Mouse (Mus musculus) gastrocnemius, adult 18-20 months (tissue): ENCODE results near the gene Bach2. TPM values are rescaled to one million over a fixed set of nuclear protein-coding genes. Genes with fewer than 3 reads are reported as not detected.

Experiments
- DNase-seq: peaks from one replicate; pipeline ENCODE4 v3.0.0; 2021; ENCODE audit warnings: low spot score
- total RNA-seq, 2 experiments: library from RNA; stranded (reverse); gene quantifications; 2 replicates each; pipeline ENCODE4 v1.2.3; 2021

Bach2 gene
- total RNA-seq, 2 experiments from 2014 or later: 2.6 to 3.4 TPM

DNA sequence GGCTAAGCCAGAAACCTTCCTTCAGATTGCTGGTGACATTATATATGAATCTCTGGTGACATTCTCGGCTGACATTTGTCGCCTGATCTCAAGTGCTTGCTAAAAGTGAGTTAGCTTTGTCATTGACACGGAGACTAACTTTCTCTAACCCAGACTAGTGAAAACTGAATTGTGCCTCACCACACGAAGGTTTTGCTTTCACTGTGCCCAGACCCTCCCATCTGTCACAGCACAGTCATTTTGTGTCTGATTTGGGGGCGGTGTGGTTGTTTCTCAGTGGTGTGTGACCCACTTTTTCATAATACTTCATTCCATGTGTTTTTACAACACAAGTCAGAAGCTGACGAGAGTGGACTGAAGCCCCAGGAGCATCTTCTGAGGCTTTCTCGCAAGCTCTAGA lies 185.8 kb downstream of the Bach2 start:
- no peak for DNase-seq

DNA sequence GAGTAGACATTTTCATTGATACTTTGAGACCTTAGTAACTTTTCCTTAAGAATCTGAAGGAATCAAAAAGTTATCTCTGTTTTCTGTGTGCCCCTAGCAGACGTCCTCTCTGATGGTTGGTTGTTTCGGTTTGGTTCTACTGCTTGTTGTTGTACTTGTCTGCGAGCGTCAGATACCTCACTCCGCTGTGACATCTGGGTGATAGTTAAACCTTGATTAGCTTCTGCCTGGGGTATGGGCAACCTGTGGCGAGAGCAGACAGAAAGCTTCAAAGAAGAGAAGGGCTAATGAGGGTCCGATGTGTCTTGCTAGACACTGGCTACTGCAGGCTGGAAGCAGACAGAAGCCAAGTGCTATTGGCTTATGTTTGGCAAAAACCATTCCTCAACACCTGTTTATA lies 186.5 kb downstream of the Bach2 start:
- no peak for DNase-seq

DNA sequence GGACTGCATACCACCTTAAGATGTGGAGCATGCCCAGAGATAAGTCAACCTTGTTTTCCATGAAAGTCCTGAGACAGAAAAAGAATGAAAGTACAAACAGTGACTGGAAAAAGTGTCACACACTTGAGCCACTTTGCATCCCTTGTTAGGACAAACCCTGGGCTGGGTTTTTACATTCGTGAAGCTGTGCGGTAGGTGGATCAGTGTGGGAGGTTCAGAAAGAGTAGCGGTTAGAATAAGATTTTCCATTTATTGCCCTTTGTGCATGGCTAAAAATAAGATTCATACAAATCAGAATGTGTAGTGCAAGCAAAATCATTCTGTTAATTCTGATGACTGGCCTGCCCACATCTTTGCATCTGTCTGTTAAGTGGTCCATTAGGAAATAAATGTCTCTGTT lies 187.0 kb downstream of the Bach2 start:
- no peak for DNase-seq

DNA sequence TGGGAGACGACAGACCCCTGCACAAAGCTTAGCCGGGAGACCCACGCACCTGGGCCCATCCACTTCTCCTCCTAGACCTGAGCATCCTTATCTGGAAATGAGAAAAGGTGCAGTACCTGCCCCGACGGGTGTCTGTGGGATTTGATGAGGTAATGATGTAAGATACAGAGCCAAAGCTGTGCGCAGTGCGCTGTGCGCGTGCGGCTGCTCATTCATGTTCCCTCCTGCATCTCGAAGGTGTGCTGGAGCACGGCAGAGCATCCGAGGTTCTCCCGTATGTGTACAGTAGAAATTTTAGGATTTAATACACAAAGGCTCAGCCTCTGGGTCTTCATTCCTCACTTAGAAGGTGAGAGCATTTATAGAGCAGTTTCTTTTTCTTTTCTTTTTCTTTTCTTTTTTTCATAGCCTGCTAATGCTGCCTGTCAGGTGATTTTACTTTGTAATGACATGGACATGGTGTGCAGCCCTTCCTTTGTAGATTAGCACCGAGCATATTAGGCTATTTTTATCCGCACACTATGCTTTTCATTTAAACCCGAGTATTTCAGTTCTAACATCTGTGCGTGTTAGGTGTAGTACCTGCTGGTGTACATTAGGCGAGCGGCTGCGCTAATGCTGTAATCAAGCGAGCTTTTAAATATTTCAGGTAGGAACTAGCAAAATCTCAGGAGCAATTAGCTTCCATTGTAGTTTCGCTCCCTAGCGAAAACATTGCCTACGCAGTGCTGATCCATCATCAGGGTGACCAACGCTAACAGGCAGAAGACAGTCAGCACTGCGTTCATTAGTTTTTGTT lies 188.4 kb downstream of the Bach2 start:
- DNase-seq: no peak

DNA sequence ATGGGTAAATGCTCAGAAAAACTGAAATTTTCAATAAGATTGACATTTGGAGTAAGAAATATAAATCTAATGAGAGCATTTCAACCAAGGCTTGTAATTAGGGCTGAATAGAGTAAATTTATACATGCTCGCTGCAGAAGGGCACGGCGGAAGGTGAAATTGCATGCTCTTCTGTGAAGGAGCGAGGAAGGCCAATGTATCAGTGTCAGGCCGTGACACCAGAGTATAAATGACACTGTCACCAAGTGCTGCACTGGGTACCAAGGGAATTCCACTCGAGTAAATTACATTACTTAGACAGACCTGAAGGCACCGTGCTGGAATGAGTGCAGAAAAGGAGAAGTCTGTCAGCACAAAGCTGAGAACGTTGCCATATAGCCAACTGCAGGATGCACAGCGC lies 190.1 kb downstream of the Bach2 start:
- DNase-seq: no peak

DNA sequence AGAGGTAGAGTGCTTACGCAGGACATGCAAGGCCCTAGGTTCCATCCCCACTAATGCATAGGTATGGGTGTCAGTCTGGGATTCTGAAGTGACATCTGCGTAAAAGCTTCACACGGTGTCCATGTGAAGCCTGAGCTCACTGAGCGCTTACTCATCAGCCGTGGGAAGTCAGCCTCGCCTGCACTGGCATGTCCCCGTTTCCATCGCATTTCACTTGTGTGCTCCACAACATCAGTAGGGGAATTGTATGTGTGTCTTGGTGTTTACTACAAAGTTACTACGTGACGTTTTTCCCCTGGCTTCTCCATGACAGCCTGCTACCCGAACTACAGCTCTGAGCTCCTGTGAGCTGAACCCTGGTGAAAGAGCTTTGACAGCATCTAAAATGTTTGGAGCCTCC lies 191.5 kb downstream of the Bach2 start:
- no peak for DNase-seq

DNA sequence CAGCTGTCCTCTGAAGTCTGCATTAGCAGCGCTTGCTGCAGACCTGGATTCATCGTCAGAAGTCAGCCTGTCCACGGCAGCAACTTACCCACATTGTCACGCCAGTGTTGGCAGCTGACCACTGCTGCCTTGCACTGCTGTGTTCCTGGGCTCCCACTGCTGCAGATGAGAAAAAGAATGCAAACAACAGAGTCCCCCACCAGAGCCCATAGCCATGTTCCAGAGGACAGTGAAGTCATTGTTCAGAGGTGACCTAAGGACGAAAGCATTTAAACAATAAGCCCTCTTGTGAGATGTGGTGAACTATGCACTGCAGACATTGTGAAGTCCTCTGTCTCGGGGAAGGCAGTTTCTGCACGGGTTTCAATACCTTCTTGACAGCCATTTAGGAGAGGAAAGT lies 192.4 kb downstream of the Bach2 start:
- DNase-seq: no peak

DNA sequence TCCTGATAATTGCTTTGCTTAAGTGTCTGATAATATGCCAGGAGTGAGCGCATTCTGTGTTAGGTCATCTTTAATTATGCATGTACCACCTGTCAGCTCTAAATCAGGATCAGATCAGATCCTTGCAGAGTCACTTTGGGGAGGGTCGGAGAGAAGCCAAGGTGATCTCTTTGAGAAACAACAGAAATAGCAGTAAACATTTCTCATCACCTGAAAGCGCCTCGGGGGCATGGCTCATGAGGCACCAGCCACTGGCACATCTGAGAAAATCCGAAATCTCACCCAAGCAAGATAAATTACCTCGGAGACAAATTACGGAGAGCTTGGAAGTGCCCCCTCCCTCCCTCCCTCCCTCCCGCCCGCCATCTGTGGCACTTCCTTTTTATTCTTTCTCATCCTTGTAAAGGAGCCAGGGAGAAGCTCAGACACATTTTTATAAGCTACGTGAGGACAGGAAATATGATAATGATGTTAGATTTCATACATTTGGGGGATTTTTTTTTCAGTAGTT lies 193.7 kb downstream of the Bach2 start:
- peak; percentile 16 for DNase-seq

DNA sequence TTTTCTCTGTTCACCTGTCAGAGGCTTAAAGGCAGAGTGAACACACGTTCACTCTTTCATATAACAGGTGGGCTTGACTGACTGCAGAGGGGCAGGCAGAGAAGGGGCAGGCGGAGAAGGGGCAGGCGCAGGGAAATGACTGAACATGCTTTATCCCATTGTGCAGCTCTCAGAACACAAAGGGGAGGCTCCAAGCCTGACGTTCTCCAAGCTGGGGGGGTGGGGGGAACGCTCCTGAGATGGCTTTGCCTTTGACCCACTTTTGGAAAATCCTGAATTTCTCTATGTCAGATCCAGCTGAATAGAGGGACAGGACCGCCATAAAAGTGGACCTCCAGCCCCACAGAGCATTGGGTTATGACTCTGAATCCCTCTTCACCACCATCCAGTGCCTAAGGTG lies 194.3 kb downstream of the Bach2 start:
- no peak for DNase-seq

DNA sequence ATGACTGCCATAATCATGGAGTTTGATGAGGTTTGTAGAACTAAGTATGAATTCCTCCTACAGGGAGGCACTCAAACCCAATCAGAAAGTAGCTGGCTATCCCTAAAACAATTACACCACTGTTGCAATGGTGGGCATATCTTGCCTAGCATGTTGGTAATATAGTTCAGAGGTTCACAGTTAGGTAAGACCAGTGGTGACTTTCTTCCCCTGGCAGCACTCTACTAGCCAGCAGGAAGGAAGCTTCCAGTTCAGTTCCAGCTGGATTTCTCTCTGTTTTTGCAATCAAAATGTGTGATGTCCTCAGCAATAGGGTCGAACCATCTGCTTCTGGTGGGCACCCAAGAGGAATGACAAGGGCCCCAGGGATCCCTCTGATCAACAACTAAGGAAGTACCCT lies 196.0 kb downstream of the Bach2 start:
- DNase-seq: no peak

DNA sequence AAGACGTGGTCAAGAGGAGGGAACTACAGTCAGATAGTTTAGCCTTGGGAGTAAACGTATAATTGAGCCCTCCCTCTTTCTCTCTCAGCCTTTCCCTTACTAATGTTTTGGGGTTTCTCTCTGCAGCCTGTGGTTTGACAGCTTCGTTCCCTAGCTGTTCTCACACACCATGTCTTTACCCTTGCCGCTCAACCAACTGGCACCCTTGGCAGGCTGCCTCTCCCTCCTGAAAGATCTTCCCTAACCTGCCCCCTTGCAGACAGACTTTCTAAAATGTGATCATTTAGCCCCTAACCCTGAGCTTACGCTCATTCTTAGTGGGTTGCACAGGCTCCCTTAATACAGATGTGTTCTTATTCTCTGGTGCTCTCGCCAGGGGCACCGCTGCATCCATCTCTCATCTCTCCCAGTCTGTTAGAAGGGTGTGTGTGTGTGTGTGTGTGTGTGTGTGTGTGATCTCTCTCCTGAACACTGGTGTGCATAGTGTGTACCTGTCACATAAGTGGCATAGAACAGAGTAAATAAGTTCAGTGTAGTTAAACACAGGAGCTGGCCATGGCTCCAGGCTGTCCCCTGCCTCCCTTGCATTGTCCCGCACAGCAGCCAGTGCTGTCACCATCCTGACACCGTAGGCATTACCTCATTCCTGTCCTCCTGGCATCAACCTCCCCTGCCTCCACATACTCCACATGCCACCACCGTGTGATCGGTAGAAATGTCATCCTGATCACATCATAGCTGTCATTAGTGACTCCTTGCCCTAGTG lies 201.6 kb downstream of the Bach2 start:
- no peak for DNase-seq

DNA sequence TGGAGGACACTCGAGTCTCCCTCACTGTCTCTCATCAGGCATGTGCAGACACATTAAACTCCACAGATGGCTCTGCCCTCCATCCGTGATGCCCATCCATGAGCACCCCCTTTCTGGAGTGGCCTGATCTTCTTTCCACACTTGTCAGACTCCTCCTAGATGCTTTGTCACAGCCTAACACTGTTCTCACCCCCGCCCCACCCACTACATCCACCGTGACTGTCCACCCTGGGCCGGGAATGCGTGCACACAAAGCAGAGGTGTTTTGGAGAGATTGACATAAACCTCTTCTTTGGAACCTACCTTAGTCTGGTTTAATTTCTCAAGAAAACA lies 202.1 kb downstream of the Bach2 start:
- no peak for DNase-seq

DNA sequence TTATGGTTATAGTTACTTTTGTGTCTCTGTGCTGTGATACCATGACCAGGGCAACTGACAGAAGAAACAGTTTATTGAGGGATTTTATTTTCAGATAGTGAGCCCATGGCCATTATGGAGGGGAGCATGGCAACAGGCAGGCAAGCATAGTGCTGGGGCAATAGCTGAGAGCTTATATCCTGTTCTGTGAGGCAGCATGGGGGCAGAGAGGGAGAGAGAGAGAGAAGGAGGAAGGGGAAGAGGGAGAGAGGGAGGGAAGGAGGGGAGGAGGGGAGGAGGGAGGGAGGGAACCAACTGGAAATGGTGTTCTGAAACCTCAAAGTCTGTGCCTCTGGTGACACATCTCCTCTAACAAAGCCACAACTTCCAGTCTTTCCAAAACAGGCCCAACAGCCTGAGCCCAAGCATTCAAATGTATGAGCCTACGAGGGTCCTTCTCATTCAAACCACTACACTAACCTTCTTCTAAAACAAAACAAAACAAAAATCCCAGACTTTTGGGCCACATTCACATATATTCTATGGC lies 206.1 kb downstream of the Bach2 start:
- DNase-seq: no peak

DNA sequence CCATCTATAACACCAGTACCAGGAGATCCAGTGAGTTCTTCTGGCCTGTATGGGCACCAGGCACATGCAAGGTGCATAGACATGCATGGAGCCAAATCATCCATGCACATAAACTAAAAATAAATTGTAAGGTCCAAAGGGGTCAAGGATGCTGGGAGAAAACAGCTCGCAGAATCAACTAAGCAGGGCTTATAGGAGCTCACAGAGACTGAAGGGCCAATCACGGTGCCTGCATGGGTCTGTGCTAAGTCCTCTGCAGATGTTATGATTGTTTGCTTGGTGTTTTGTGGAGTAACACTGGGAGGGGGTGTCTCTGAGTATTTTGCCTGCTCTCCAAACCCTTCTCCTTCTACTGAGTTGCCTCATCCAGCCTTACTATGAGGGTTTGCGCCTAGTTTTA lies 209.2 kb downstream of the Bach2 start:
- no peak for DNase-seq

DNA sequence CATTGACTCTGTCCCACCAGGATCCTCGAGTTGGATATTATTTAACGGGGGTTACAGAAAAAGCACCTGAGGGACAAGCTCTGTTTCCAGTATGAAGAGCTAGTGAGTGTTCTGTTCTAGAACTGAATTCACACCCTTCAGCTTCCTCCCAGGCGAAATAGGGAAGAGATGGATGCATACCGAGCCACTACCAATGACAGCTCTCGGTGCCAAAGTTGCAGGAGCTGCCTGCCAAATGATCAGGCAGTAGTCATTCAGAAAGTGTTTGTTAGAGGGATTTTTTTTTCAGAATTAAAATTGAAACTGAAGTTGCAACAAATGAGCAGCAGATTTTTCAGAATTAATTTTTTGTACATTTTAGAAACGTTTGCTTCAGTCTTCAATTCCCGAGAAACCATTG lies 223.4 kb downstream of the Bach2 start:
- DNase-seq: no peak

DNA sequence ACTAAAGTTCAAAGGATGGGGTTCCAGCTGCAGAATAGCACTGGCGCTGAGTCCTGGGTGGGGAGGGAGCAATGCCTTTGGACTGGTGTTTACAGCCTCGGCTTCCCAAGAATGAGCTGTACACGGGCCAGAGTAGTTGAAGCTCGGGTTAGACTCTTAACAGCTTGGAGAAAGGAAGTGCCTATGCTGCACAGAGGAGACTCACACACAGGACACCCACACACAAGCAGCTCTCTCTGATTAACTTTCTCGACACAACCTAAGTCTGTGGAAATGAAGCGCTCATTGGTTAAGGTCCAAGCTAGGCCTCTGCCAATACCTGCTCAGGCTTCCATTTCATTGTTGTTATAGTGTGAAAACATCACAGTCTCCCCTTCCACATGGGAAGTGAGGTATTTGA lies 224.5 kb downstream of the Bach2 start:
- DNase-seq: no peak

DNA sequence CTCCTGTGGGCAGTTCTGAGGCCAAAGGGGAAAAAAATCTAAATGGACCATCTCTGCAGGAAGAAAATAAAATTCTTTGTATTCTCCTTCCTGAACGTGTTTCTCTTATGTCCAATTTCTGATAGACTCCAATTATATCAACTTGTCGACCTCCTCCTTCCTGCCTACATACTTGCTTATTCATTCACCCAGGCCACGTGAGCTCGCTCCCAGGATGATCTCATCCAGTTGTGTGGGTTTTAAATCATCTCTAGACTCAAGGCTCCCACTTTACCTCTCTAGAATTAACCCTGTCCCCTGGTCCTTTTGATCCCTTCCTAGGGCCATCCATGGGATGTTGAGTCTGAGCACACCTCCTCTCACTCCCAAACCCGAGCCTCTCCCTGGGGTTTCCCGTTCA lies 225.9 kb downstream of the Bach2 start:
- no peak for DNase-seq

DNA sequence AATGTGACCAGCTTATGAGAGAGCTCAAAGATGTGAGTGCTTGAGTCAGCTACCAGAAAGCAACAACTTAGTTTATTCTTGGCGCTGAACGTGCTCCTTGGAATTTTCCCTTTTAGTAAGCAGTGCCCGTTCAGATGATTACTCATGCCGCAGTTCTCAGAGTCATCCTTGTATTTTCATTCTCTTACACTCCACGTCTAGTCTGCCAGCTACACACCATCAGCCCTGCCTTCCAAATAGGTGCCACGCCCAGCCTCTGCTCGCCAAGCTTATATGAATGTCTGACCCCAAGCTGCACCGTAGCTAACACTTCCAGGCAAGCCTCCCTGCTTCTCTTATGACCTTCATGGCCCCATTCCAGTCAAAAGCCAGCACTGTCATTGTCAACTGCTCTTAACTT lies 227.4 kb downstream of the Bach2 start:
- DNase-seq: peak; percentile 7

DNA sequence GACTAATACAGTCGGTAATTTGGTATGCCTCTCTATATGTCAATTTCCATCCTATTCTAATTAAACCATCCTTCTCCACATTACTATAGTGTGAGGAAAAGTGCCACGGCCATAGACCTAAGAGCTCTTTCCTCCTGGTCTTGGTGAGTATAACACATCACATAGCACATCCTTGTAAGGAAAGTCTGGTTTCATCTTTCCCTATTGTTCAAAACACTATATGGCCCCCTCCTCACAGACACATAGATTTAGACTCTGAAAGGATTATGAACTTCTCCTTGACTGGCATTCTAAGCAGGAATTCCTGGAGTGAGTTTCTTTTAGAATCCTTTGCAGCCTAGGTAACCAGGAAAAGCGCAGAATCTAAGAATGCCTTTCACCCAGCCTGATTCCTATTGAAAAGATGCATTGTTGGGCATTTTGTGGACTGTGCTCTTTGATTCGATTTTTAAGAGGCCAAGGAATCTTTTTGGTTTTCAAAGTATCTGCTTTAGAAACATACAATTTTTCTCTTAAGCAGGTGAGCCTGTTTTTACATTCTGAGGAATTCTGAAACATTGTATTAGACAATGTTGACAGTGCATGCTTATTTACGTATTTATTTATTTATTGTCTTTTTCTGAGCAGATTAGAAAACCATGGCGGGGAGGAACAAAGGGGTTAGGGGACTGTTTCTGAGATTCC lies 239.5 kb downstream of the Bach2 start:
- no peak for DNase-seq

DNA sequence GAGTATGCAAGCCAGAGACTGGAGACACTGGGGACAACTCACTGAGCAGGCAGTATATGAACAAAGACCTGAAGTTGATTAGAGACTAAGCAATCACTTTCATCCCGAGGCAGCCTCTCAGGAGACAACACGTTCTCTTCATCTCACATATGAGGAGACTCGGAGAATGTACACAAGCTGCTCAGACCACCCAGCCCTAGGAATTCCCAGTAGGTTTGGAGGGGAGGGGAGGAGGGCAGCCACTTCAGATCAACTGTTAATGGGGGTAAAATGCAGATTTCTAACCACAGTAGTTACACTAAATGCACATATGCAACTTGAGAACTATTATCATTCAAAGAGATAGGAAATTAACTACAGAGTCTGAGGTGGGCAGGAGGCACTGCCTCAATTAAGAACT lies 240.6 kb downstream of the Bach2 start:
- DNase-seq: no peak

DNA sequence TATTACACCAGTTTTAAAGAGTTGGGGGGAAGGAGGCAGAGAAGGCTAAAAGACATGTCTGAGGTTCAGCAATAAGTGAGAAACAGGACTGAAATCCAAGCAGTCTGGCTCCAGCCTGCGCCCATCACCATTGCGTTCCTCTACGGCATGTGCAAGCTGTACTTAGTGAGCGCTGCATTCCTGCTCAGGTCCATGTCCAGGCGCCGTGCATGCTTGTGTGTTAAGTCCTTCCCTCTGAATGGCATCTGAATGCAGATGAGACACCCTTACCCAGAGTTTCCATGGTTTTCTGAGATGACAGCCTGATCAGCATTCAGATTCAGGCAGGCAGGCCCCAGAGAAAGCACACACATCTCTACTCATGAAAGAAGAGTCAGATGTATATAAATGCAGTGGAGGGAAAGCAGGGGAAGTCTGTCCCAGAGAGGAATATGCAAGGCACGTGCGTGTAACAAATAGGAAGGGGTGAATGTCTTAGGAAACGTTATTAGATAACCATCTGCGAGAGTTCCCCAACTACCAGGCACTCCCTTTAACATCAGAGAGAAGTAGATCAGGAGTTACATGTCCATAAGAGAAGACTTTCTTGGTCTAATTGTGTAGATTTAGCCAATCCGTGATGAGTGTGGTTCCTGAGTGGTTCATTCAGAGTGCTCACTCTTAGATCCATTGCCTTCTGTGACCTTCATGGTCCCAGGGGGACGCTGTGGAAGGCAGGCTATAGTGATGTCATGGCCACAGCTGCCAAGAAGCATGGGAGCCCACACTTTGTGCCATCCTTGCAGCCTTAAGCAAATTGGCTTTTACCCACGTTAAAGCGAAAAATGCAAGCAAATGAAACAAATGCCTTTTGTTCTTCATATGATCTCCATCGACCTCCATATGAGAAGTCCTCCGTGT lies 241.4 kb downstream of the Bach2 start:
- no peak for DNase-seq
